ENCODE assay signal across 15 mouse cellular contexts in the genomic region with DNA sequence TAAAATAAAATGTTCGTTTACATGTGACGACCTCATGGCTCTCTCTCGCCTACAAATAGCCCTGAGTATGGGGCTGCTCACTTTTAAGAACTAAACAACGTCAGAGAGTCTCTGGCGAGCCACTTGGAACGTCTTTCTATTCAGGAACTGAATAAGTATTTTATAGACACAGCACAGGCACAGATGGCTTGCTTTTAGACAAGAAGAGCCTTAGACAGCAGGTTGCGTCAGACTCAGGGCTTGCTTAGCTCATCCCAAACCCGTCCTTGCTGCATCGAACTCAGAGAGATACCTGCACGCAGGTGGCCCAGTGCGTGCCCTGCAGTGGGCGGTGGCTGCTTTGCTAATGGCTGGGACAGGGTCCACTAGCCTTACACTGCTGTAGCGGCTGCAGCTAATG.
DNase-seq lines count a peak whose midpoint lies in the region; ATAC-seq lines count a peak whose summit lies in the region.
"Had no signal": no experiment of that assay in that cellular context is flagged by ENCODE, and none has a peak within 500 bp of the region (broad histone marks: within the 10 kb centered on the region; RNA-seq: fewer than 3 reads in every experiment).

No protein-coding gene starts in this region.

- WGBS in forebrain, embryonic 12.5 days, result 68% methylated on average over 13 of the region's 13 CpGs

- DNase-seq in frontal cortex, postnatal 25 days (ENCODE audit: low spot score in 2 of 2), result no peak
- peak; percentile 34 to 35 for DNase-seq in left cerebral cortex, postnatal 14 days (ENCODE audit: low spot score in 2 of 2)
- DNase-seq in left cerebral cortex, adult 8-10 months (ENCODE audit: low spot score in 2 of 2), result no peak
- peak; percentile 60 for DNase-seq in CD4-positive helper T cell, adult 2 months (ENCODE audit: low read depth, low spot score)
- no peak for DNase-seq in cerebellum, postnatal 36 days
- DNase-seq in cerebellum, postnatal 4 days (ENCODE audit: low spot score in 2 of 2), result no peak
- DNase-seq: cerebellum, adult 11 months; embryo, embryonic 11 days; heart, adult 11 months; liver; lung, adult 18-20 months; lung, postnatal 4 days had no signal

- peak overlapping the region; percentile 53; the same call in 1 of the 2 replicates for H3K27ac ChIP-seq in forebrain, embryonic 12.5 days

- peaks cover 16% of the 10 kb centered on the region for H3K9me3 ChIP-seq in forebrain, embryonic 12.5 days

- intact Hi-C loops in left cerebral cortex, postnatal 14 days (cut with DNase I), result no loop called here

- no peaks in the 10 kb centered on the region for H3K27me3 ChIP-seq in forebrain, embryonic 12.5 days

- H3K36me3 ChIP-seq in forebrain, embryonic 12.5 days (replicated peaks), result peaks cover 19% of the 10 kb centered on the region

- no peak overlapping the region for H3K4me2 ChIP-seq in forebrain, embryonic 12.5 days

- H3K9ac ChIP-seq in forebrain, embryonic 12.5 days, result no peak overlapping the region

- peak; percentile 60 for ATAC-seq in frontal cortex, adult (ENCODE audit: low TSS enrichment)
- ATAC-seq in forebrain, embryonic 12.5 days (ENCODE audit: low FRiP score), result no peak

- H3K4me3 ChIP-seq in forebrain, embryonic 12.5 days (replicated peaks), result no peak overlapping the region
- H3K4me3 ChIP-seq: erythroblast, embryonic 14.5 days had no signal

- H3K4me1 ChIP-seq in forebrain, embryonic 12.5 days, result peaks cover 43% of the 10 kb centered on the region

Comparison
In these comparisons a context has a peak if more than half of its experiments do, and no peak if none do; other contexts are left out.
1. DNase-seq: peak in left cerebral cortex, postnatal 14 days (2 of 2) and CD4-positive helper T cell, adult 2 months (single experiment); none in frontal cortex, postnatal 25 days (0 of 2), left cerebral cortex, adult 8-10 months (0 of 2), cerebellum, postnatal 36 days (0 of 2) and cerebellum, postnatal 4 days (0 of 2).